Mouse (Mus musculus): ENCODE measurements at regions not wholly inside any gene's neighbourhood (a gene's known extent, or its start where the extent isn't known, plus 50 kb on each side); places are given as distances from the start of the nearest gene placed in this dataset.

- TF ChIP-seq POLR2A (IDR thresholded peaks at IDR 0.05; ENCODE audit: low read depth, low read length) (no peak), CTCF (conservative IDR thresholded peaks at IDR 0.05; ENCODE audit: insufficient read depth, insufficient read length, low read depth, low read length) (no peak)
Observed at GRCm38 (mm10) chr8:18217599-18217998, 760.5 kb downstream of the Defb40 start.
